Mouse (Mus musculus) lung, postnatal 0 days (tissue): ENCODE measurements at regions not wholly inside any gene's neighbourhood (a gene's known extent, or its start where the extent isn't known, plus 50 kb on each side); places are given as distances from the start of the nearest gene placed in this dataset.

ENCODE experiments used
- CTCF ChIP-seq: IDR thresholded peaks from 2 replicates; pipeline ENCODE4 v1.5.1; 2016; ENCODE audit warnings: antibody characterized with exemption, mild to moderate bottlenecking
- EP300 ChIP-seq: IDR thresholded peaks from 2 replicates; pipeline ENCODE4 v1.6.1; 2016; ENCODE audit warnings: antibody characterized with exemption, mild to moderate bottlenecking, control low read depth

DNA sequence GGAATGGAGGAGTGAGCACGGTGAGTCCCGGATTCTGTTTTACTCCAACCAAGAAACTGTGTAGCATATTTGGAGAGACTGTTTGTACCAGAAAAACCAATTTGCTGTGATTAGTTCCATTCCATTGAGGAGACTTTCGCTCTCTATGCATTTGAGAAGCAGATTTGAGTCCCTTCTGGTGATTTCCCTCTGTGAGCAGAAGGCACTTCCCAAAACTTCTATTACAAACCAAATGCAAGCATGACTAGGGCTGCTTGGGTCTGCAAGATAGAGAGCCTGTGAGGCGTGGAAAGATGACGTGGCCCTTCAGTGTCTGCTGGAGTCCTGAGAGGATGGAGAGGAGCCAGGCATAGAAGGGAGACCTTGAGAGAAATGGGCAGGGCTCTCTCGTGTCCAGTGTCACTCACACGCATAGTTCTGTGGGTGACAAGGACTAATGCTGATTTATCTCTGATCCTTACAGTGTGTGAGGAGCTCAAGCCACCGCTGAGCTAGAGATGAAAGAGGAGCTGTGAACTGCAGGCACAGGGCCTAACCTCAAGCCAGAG, 153.7 kb upstream of the Map1b start:
- no peak for TF ChIP-seq CTCF
- TF ChIP-seq EP300: no peak
